Mouse (Mus musculus) hindbrain, embryonic 11.5 days (tissue): ENCODE data around the gene Bola1. TPM values are rescaled to one million over a fixed set of nuclear protein-coding genes. Genes with fewer than 3 reads are reported as not detected.
"Not testable (repeated sequence)": the region's sequence is repeated elsewhere in the genome, so short reads cannot be mapped to it uniquely, and the experiment has no call there.

ENCODE experiments used
- ATAC-seq: fragments of 200-750 bp; cut with Nextera tagmentation; 2 replicates; pipeline ENCODE4 v1.8.0; 2017; ENCODE audit warnings: mild to moderate bottlenecking, moderate TSS enrichment, moderate library complexity; ENCODE audit not compliant: low FRiP score
- DNase-seq: peaks from one replicate; pipeline ENCODE4 v3.0.0-alpha.2; 2015; ENCODE audit warnings: low spot score
- H3K27ac ChIP-seq: fragments of 300-500 bp; sonication (generic); 2 replicates; pipeline ENCODE4 v1.5.1; 2014; ENCODE audit warnings: mild to moderate bottlenecking, low read depth, low read length
- H3K27me3 ChIP-seq: fragments of 300-500 bp; sonication (generic); 2 replicates; pipeline ENCODE4 v1.6.1; 2014; ENCODE audit warnings: mild to moderate bottlenecking, low read length, moderate library complexity, mixed read lengths; ENCODE audit not compliant: control insufficient read depth, insufficient read depth
- H3K36me3 ChIP-seq: fragments of 300-500 bp; sonication (generic); 2 replicates; pipeline ENCODE4 v1.6.1; 2014; ENCODE audit warnings: mild to moderate bottlenecking, low read length, moderate library complexity, mixed read lengths; ENCODE audit not compliant: control insufficient read depth, insufficient read depth
- H3K4me1 ChIP-seq: fragments of 300-500 bp; sonication (generic); replicated peaks from 2 replicates; pipeline ENCODE4 v1.6.1; 2014; ENCODE audit warnings: low read length, mixed read lengths; ENCODE audit not compliant: control insufficient read depth, insufficient read depth
- H3K4me2 ChIP-seq: fragments of 300-500 bp; sonication (generic); replicated peaks from 2 replicates; pipeline ENCODE4 v1.6.1; 2014; ENCODE audit warnings: mild to moderate bottlenecking, low read depth, low read length
- H3K4me3 ChIP-seq: fragments of 300-500 bp; sonication (generic); 2 replicates; pipeline ENCODE4 v1.5.1; 2014; ENCODE audit warnings: low read depth, low read length
- H3K9ac ChIP-seq: fragments of 300-500 bp; sonication (generic); 2 replicates; pipeline ENCODE4 v1.6.1; 2014; ENCODE audit warnings: low read depth, low read length
- H3K9me3 ChIP-seq: fragments of 300-500 bp; sonication (generic); 2 replicates; pipeline ENCODE4 v1.6.1; 2016; ENCODE audit warnings: low read length; ENCODE audit not compliant: control insufficient read depth
- WGBS: fragments of 180-500 bp; shearing (Covaris S2); extraction: QIAGEN DNeasy Blood & Tissue Kit; methylation state at CpG from one replicate; pipeline ENCODE4 v1.1.7; 2014; 5-methylcytosine and 5-hydroxymethylcytosine counted together
- polyA plus RNA-seq: library from polyadenylated mRNA; unstranded; fragments of >200 nt; fragmentation: Nextera tagmentation; extraction: Ambion mirVana; gene quantifications from 2 replicates; pipeline ENCODE4 v1.2.1, GENCODE M21; 2014

Gene Bola1
- polyA plus RNA-seq, 1 experiment from 2014 or later: 73.3 TPM

DNA sequence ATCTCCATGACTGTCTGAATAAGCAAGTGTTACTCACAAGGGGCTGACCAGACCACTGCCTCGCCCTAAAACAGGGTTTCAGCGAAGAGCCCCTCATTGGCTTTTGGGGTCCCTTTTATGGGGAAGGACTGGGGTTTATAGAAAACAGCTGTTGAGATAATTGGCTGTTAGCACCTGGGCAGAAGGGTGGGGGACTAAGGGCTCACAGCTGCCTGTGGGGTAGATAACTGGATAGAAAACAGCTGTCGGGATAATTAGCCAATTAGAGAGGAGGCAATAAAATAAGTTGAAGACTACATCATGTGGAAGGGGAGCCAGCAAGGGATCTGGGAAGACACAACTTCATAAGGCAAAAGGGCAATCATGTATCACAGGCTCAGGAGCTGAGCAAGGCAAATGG, 31.4 kb upstream of the Bola1 start:
- H3K36me3 ChIP-seq: no peaks in the 10 kb centered on the region
- no peaks in the 10 kb centered on the region for H3K9me3 ChIP-seq
- no peak overlapping the region for H3K9ac ChIP-seq
- no peak overlapping the region for H3K4me2 ChIP-seq
- WGBS: 90% methylated on average over 3 of the region's 3 CpGs
- ATAC-seq (no peak), DNase-seq (no peak)
- no peaks in the 10 kb centered on the region for H3K27me3 ChIP-seq
- no peak overlapping the region for H3K27ac ChIP-seq
- H3K4me1 ChIP-seq: peaks cover 2% of the 10 kb centered on the region; the same call in 1 of the 2 replicates
- no peak overlapping the region for H3K4me3 ChIP-seq

DNA sequence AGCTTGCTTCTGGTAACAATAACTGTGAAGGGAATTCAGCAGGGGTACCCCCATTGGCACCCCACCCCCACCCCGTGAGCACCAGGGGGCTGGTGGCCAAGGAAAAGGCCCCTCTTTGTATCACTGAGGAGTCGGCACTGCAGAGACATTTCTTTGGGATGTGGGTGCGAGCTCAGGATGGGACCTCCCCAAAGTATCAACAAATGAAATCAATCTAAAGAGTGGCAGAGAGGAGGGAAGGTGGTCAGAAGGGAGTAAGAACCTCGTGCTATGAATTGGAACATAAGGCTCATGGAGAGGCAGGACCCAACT, 29.5 kb upstream of the Bola1 start:
- Histone ChIP-seq H3K27me3 (no peaks in the 10 kb centered on the region), H3K4me2 (peak overlapping the region; percentile 11), H3K9ac (no peak overlapping the region), H3K27ac (no peak overlapping the region), H3K36me3 (no peaks in the 10 kb centered on the region), H3K4me1 (peaks cover 4% of the 10 kb centered on the region; the same call in 1 of the 2 replicates), H3K9me3 (no peaks in the 10 kb centered on the region), H3K4me3 (no peak overlapping the region)
- 60% methylated on average over 4 of the region's 4 CpGs for WGBS
- DNase-seq (no peak), ATAC-seq (no peak)

DNA sequence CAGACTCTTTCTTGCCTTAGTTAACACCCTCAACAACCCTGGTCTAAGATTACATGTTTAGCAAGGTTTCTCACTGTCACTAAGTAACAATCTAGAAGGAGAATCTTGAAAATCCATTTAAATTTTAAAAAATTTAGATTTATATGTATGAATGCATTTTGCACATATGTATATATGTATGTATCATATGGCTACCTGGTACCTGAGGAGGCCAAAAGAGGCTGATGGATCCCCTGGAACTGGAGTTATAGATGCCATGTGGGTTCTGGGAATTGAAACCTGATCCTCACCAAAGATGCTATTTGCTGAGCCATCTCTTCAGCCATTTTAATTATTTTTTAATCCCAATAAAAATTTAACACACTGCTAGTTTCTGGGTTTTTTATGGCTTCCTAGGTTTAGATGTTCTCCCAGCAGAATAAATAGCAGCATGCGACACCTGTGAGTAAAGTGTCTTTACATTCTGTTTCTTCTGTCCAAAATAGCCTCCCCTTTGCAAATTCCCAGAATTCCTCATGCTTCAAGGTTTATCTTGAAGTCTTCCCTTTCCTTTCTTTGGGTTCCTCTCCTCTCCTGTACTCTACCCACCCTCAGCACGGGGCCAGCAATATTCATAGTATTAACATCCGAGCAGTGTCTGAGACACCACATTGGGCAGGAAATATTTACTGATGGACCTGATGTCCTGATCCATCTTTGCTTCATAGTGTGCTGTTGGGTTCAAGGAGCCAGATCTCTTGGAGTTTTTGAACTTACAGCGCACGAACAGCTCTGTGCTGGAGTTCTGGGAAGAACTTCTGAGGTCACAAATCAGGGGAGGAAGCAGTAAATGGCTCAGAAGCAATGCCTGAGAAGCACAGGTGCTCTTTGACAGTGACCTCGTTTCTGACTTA, 28.9 kb upstream of the Bola1 start:
- H3K4me3 ChIP-seq: peak overlapping the region; percentile 34
- no peak overlapping the region for H3K27ac ChIP-seq
- ATAC-seq (no peak), DNase-seq (no peak)
- H3K9ac ChIP-seq: no peak overlapping the region
- 55% methylated on average over 6 of the region's 6 CpGs for WGBS
- no peaks in the 10 kb centered on the region for H3K27me3 ChIP-seq
- peak overlapping the region; percentile 54 for H3K4me2 ChIP-seq
- no peaks in the 10 kb centered on the region for H3K36me3 ChIP-seq
- peaks cover 4% of the 10 kb centered on the region; the same call in 1 of the 2 replicates for H3K4me1 ChIP-seq
- H3K9me3 ChIP-seq: no peaks in the 10 kb centered on the region

DNA sequence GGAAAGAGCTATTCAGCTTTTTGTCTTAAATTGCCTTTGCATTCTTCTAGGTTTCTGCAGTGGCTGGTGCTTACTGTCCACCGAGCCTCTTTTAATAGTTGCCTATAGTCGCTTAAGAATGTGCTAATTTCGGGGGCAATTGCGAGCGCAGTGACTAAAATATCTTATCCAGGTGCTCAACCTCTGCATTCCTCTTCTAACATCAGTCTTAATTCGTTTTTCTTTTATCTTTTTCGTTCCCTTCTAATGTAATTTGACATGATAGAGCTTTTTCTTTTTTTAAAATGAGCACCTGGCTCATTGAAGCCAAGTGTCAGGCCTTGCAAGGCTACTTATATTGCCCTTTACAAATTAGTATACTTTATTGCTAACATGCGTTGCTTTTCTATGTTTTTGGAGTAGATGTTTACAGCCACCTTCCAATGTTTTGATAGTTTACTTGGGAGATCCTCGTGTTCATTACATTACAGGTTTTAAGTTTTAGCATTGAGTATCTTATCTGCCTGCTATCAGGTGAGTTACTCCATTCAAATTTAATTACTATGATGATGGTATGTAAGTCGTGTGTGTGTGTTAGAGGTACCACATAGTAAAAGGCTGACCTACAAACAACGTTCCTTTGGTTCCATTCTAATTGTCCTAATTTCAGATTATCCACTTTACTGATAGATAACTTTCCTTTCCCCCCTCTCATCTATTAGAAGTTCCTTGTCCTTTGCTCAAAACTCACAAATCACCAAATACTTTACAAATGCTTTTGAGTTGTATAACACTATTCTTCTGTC, 28.0 kb upstream of the Bola1 start:
- no peak for ATAC-seq
- Histone ChIP-seq H3K4me2 (peak overlapping the region; percentile 54), H3K27ac (peak overlapping the region; percentile 10; the same call in 1 of the 2 replicates), H3K4me1 (peaks cover 4% of the 10 kb centered on the region; the same call in 1 of the 2 replicates), H3K36me3 (no peaks in the 10 kb centered on the region), H3K9ac (peak overlapping the region; percentile 55), H3K4me3 (peak overlapping the region; percentile 34), H3K27me3 (no peaks in the 10 kb centered on the region), H3K9me3 (no peaks in the 10 kb centered on the region)
- 3% methylated on average over 11 of the region's 11 CpGs for WGBS
- peak; percentile 43 for DNase-seq

DNA sequence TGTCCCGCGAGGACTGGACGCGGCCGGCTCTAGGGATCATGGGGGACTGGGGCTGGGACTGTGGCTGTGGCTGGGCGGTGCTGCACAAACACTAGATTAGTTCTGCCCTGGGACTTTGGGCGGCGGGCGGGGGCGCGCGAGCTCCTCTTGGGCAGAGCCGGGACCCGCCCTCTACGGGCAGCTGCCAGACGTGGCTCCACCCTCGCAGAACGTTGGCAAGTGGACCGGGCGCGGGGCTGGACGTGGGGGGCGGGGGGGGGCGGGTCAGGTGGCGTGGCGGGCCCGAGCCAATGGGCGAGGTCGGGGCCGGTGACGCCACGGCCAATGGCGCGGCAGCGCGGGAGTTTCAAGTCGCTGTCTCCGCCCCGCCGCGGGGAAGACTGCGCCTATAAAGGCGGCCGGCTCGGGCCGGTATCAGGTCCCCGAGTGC, 26.9 kb upstream of the Bola1 start, which contains the start of gene Hist2h3c1:
Hist2h3c1 (plus strand) TSS at position 259 of the 430 bp plus-strand sequence.
- Histone ChIP-seq H3K9ac (peak within 1 kb of the TSS; percentile 55), H3K4me3 (peak within 1 kb of the TSS; percentile 34), H3K4me2 (peak within 1 kb of the TSS; percentile 54), H3K27ac (peak within 1 kb of the TSS; percentile 10; the same call in 1 of the 2 replicates)
- no CpG with 5 or more reads among the region's 47 CpGs for WGBS
- H3K36me3 ChIP-seq, H3K4me1 ChIP-seq, H3K27me3 ChIP-seq, DNase-seq, H3K9me3 ChIP-seq: not testable (repeated sequence)
- peak; percentile 94 for ATAC-seq

DNA sequence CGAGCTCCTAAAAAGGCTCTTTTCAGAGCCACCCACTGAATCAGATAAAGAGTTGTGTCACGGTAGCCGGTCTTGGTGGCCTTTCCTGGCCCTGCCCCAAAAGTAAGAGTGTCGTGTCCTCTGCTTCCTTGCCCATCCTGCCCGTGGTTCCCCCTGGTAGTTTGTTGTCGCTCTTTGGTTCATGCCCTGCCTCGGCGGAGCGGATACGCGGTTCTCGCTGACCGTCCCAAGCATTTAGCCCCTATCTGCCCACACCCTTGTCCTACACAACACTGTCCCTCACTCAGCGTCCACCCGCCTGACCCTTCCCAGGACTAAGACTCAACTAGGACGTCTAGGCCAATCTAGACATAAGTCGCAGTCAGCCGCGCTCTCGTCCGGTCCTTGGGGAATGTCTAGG, 26.5 kb upstream of the Bola1 start:
- Histone ChIP-seq H3K4me3 (peak overlapping the region; percentile 19), H3K4me2 (peak overlapping the region; percentile 28; the same call in 1 of the 2 replicates)
- ATAC-seq, H3K36me3 ChIP-seq, DNase-seq, H3K27ac ChIP-seq, H3K4me1 ChIP-seq, H3K27me3 ChIP-seq, H3K9me3 ChIP-seq, H3K9ac ChIP-seq: not testable (repeated sequence)
- WGBS: 0% methylated on average over 10 of the region's 21 CpGs

DNA sequence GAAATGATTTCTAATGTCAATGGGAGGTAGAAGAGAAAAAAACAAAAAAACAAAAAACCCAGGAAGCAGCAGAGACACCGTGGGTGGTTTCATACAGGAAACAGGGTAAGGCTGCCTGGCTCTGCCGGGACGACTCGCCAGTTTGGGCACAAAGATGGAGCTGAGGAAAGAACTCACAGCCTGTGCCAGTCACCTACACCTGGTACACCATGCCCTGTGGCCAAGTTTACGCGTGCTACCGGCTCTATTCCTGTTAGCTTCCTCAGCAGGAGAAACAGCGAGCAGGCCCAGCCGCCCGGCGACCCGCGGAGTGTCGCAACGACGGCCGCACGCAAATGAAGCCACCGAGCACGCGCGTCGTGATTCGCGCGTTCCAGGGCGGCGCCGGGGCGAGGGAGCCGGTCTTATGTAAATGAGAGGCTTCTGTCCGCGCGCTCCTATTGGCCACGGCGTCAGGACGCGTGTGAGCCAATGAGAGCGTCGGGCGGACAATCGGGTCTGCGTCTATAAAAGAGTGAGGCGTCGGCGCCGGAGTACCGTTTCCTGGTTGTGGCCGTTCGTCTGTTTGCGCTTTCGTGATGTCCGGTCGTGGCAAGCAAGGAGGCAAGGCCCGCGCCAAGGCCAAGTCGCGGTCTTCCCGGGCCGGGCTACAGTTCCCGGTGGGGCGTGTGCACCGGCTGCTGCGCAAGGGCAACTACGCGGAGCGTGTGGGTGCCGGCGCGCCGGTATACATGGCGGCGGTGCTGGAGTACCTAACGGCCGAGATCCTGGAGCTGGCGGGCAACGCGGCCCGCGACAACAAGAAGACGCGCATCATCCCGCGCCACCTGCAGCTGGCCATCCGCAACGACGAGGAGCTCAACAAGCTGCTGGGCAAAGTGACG, 25.7 kb upstream of the Bola1 start, which contains the start of gene Hist2h2aa1:
Hist2h2aa1 (plus strand) TSS at position 495 of the 884 bp plus-strand sequence.
- H3K9ac ChIP-seq: peak within 1 kb of the TSS; percentile 79
- DNase-seq: peak; percentile 75
- H3K27me3 ChIP-seq, H3K4me1 ChIP-seq, H3K9me3 ChIP-seq, H3K36me3 ChIP-seq: not testable (repeated sequence)
- H3K4me3 ChIP-seq: peak within 1 kb of the TSS; percentile 46
- peak within 1 kb of the TSS; percentile 57 for H3K4me2 ChIP-seq
- 0% methylated on average over 20 of the region's 88 CpGs for WGBS
- peak; percentile 85 for ATAC-seq
- H3K27ac ChIP-seq: peak within 1 kb of the TSS; percentile 96
